Mouse (Mus musculus) bone marrow macrophage, adult 2 months (primary cell): Measurements from ENCODE around the gene Fkbp10. TPM values are rescaled to one million over a fixed set of nuclear protein-coding genes. Genes with fewer than 3 reads are reported as not detected.

Experiments used
- H3K27ac ChIP-seq: 2 replicates; pipeline ENCODE4 v1.5.1; 2012; ENCODE audit warnings: low read depth, low read length; ENCODE audit not compliant: insufficient read depth
- H3K4me1 ChIP-seq: 2 replicates; pipeline ENCODE4 v1.6.1; 2012; ENCODE audit warnings: low read length; ENCODE audit not compliant: control insufficient read depth, insufficient read depth
- H3K4me3 ChIP-seq: 2 replicates; pipeline ENCODE4 v1.5.1; 2012; ENCODE audit warnings: mild to moderate bottlenecking, low read length, moderate library complexity; ENCODE audit not compliant: insufficient read depth
- CTCF ChIP-seq: IDR thresholded peaks from 2 replicates; pipeline ENCODE4 v1.5.1; 2012; ENCODE audit warnings: low read depth, mild to moderate bottlenecking, low read length, moderate library complexity
- POLR2A ChIP-seq: IDR thresholded peaks from 2 replicates; pipeline ENCODE4 v1.6.1; 2012; ENCODE audit warnings: mild to moderate bottlenecking, low read depth, low read length, borderline replicate concordance
- polyA plus RNA-seq: library from polyadenylated mRNA; stranded (reverse); fragments of >200 nt; gene quantifications from 2 replicates; pipeline ENCODE4 v1.2.4, GENCODE M21; 2012; ENCODE audit not compliant: missing spikeins, insufficient read depth, insufficient read length

Fkbp10 gene
- polyA plus RNA-seq, 1 experiment = 1.6 TPM

DNA sequence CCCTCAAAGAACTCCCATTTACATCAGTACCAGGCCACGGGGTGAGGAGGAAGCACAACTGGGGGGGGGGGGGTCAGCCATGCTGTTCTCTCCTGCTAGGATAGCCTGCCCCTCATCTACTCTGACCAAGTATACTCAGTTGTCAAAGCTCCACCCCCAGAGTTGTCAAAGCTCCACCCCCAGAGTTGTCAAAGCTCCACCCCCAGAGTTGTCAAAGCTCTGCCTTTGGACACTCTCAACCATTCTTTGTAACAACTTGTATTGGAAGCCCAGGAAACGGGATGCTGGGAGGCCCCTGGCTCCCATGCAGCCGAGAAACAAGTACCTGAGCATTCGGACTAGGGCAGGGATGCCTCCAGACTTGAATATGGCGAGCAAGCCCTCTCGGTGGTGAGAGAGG lies 32.8 kb upstream of the Fkbp10 start:
- Histone ChIP-seq H3K4me1 (peaks cover 14% of the 10 kb centered on the region), H3K27ac (no peak overlapping the region), H3K4me3 (no peak overlapping the region)
- TF ChIP-seq CTCF (no peak), POLR2A (no peak)

DNA sequence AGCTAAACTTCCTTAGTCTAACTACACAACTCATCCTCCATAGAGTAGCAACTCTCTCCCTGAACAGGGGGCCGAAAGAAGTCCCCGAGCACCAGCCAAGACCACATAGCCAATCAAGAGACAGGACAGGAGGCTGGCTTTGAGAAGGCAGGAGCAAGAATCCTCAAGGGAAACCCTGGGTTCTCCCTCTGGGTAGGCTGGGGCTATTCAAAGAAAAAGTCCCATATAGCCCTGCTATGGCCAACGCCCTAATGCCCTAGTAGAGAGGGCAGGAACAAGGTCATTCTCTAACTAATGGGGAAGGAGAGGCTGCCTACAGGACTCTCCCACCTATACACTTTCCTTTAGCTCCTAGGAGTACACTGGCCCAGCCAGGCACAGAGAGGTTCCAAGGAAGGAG lies 30.5 kb upstream of the Fkbp10 start:
- Histone ChIP-seq H3K4me3 (no peak overlapping the region), H3K27ac (no peak overlapping the region), H3K4me1 (peaks cover 4% of the 10 kb centered on the region; the same call in 1 of the 2 replicates)
- TF ChIP-seq CTCF (no peak), POLR2A (no peak)

DNA sequence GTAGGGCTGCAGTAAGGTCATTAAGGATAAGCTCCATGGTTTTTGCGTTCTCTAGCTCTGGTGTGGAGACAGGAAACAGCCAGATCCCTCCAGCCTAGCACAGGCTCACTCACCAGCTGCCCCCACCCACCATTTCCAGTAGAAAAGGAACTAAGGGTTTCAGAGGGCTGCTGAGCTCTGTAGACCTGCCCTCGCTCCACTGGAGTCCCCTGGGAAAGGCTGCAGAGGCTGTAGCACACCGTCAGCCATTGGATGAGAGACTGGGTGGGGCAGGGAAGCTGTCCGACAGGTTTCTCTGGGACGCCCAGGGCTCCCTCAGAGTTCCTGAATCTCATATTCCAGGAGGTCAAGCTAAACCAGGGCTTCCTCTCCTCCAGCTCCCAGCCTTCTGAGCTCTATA lies 28.9 kb upstream of the Fkbp10 start:
- Histone ChIP-seq H3K27ac (no peak overlapping the region), H3K4me1 (peaks cover 4% of the 10 kb centered on the region; the same call in 1 of the 2 replicates)
- no peak for TF ChIP-seq POLR2A
- TF ChIP-seq CTCF = no peak

DNA sequence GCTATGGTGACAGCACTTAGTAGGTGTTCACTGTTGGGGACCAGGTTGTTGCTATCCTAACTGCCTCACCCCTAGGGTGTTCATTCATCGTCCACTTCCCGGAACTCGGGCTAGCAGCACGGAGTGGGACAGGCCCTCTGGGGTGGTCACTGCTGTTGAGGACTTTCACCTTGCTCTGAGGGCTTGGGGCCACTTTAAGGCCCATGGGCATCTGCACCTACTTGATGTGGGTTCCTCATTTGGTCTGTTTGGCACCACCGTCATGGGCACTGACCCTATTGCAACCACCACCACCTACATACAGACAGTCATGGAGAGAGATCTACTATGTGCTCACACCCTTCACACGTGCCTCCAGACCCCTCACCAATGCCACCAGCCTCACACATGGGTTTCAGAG lies 28.4 kb upstream of the Fkbp10 start:
- Histone ChIP-seq H3K4me1 (peaks cover 4% of the 10 kb centered on the region; the same call in 1 of the 2 replicates), H3K27ac (no peak overlapping the region), H3K4me3 (no peak overlapping the region)
- TF ChIP-seq CTCF = no peak
- TF ChIP-seq POLR2A = no peak

More for the DNA sequence above, 28.9 kb upstream of the Fkbp10 start:
- H3K4me3 ChIP-seq = no peak overlapping the region

DNA sequence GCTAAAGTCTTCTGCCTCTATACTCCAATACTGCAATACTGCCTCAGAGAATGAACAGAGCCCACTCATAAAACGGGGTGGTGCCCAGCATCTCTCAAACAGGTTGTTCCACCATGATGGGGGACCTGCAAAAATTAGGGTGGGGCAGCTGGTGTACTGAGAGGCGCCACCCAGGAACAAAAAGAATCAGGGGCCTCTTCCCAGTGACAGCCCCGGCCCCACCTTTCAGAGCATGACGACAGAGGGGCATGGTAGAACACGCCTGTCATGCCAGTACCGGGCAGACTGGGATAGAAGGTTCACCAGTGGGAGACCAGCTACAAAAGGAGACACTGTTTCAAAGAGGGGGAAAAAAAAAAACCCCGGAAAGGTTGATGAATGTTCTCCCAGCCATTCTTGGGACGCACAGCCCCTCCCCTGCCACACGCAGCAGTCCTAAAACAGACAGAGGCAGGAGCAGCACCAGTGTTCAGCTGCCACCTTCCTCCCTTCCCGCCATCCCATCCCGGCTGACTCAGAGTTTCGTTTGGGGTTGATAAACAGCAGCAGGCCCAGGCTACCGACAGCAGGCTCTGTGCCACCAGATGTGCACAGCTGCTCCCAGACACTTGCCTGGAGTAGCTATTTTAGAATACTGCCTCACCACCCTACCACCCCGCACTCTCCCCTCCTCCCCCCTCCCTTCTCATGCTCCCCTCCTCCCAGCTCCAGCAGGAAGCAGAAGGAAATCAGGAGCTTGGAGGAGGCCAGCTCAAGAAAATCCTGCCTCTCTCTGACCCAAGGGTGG lies 27.7 kb upstream of the Fkbp10 start:
- Histone ChIP-seq H3K4me3 (no peak overlapping the region), H3K27ac (no peak overlapping the region), H3K4me1 (peaks cover 4% of the 10 kb centered on the region; the same call in 1 of the 2 replicates)
- TF ChIP-seq CTCF = no peak
- TF ChIP-seq POLR2A = no peak

DNA sequence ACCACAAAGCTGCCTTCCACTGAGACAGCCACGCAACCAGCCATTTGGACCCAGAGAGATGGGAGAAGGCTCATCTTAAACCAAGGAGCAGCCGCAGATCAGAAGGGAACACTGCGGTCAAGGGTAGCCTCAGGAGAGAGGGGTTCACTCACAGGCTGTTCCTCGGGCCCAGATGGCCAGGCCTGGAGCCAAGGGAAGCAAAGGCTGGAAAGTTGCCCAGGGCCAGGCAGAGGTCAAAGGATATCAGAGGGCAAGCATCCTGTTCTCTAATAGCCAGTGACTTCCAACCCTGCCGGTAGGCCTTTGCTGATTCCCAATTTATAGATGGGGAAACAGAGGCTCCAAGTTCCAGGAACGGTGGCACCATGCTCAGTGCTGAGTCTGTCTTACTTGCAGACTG lies 26.9 kb upstream of the Fkbp10 start:
- Histone ChIP-seq H3K4me3 (no peak overlapping the region), H3K4me1 (peaks cover 4% of the 10 kb centered on the region; the same call in 1 of the 2 replicates), H3K27ac (no peak overlapping the region)
- TF ChIP-seq POLR2A = no peak

DNA sequence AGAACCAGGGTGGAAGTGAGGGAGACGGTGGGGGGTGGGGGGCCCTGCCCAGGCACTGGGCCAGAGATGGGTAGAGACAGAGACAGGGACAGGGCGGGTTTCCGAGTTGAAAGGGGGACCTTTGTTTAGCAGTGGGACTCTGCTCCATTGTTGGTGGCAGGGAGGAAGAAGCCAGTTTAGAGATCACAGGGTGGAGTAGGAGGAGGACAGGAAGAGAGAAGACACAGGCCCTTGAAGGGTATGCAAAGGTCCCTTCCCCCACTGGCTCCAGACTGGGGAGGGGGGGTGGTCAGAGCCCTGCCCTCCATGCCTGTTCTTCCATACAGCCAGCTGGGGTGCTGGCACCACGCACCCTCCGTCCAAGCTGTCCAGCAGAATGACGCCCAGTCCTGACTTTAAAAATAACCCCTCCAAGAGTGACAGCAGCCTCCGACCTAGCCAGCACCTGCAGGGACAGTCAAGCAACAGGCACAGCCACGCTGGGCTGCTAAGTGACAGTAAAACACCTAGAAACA lies 25.5 kb upstream of the Fkbp10 start:
- Histone ChIP-seq H3K4me3 (no peak overlapping the region), H3K4me1 (peaks cover 7% of the 10 kb centered on the region), H3K27ac (no peak overlapping the region)
- TF ChIP-seq POLR2A (no peak), CTCF (no peak)

DNA sequence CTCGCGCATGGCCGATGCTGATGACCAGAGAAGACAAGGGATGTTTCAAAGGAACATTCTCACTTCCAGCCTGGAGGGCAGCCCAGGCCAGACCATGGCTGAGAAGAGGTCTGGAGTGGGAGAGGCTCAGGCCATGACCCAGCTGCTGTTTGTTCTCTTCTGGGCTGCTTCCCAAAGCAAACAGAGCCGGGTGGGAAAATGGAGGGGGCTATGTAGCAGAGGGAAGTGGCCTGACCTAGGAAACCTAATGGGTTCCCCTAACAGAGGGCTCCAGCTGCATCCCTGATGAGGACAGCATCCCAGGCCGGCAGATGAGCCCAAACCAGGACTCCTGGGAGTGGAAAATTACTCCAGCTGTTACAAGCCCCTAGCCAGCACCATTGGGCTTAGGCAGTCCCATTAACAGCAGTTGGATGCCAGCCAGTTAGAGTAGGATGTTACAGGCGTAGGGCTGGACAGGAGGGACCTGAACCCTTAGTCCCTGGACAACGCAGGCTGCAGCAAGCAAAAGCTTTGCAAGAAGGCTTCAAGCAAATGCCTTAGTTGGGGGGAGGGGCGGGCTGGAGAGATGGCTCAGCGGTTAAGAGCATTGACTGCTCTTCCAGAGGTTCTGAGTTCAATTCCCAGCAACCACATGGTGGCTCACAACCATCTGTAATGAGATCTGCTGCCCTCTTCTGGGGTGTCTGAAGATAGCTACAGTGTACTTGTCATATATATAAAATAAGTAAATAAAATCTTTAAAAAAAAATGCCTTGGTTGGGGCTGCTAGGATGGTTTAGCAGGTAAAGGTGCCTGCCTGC lies 24.2 kb upstream of the Fkbp10 start:
- no peak overlapping the region for H3K4me3 ChIP-seq
- TF ChIP-seq POLR2A (no peak), CTCF (no peak)
- no peak overlapping the region for H3K27ac ChIP-seq
- H3K4me1 ChIP-seq = peaks cover 12% of the 10 kb centered on the region

DNA sequence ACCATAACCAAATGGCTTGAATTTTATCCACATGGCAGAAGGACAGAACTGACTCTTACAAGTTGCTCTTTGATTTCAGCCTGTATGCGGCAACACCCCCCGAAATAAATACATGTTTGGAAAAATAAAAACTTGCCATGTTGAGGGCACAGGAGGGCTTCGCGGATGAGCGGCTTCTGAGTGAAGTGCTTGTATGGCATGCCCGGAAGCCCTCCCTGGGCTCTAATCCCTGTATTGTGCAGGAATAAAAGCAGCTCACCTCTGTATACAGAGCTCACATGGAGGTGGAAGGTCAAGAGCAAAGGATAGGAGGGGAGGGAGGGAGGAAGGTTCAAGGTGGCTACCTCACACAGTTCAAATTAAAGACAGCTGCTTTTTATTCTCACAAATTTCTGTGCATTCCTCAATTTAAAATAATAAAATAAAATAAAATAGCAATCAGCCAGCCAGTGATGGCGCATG lies 23.6 kb upstream of the Fkbp10 start:
- Histone ChIP-seq H3K27ac (no peak overlapping the region), H3K4me3 (no peak overlapping the region), H3K4me1 (peaks cover 15% of the 10 kb centered on the region)
- TF ChIP-seq POLR2A = no peak
- TF ChIP-seq CTCF = no peak

DNA sequence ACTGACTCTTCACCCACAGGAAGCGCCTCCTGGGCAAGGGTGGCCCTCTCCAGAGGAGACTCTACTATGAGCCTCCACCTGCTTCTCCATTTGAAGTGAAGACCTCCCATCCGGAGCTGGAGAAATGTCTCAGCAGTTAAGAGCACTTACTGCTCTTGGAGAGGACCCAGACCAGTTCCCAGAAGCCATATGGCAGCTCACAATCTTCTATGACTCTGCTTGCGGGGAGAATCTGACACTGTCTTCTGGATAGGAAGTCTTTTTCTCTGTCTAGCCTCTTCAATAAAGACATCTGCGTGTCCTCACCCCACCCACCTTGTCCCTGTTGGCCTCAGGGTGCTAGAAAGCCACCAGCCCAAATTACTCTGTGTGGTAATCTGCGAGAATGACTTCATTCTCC lies 22.5 kb upstream of the Fkbp10 start:
- no peak overlapping the region for H3K4me3 ChIP-seq
- TF ChIP-seq CTCF (no peak), POLR2A (no peak)
- no peak overlapping the region for H3K27ac ChIP-seq
- peaks cover 15% of the 10 kb centered on the region for H3K4me1 ChIP-seq

DNA sequence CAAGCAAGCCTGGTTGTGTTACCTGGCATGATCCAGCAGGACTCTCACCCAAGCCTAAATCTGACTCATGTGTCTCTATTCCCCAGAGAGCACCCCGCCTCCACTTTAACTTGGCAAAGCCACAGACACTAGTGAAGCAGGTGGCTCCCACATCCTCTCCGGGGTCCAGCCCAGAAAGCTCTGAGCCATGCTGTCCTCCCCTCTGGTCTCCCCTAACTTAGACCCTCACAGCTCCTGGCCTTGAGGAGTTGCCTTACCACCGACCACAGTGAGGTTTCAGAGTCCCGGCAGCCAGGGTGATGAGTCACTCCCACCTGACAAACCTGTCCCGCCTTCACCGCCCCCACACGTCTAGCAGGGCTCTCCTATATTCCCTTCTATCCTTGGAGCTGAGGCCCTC lies 21.8 kb upstream of the Fkbp10 start:
- Histone ChIP-seq H3K4me3 (no peak overlapping the region), H3K27ac (no peak overlapping the region), H3K4me1 (peaks cover 11% of the 10 kb centered on the region)
- TF ChIP-seq POLR2A (no peak), CTCF (no peak)
